ENCODE assay signal across 9 mouse cellular contexts in genomic region chr16:23103038-23103745, GRCm38 (mm10). TPM values are rescaled to one million over a fixed set of nuclear protein-coding genes. Genes with fewer than 3 reads are reported as not detected.
DNase-seq lines count a peak whose midpoint lies in the region; ATAC-seq and TF ChIP-seq lines count a peak whose summit lies in the region.
"Had no signal": no experiment of that assay in that cellular context is flagged by ENCODE, and none has a peak within 500 bp of the region (broad histone marks: within the 10 kb centered on the region; RNA-seq: fewer than 3 reads in every experiment).

No protein-coding gene starts in this region.

- peak overlapping the region; percentile 45 for H3K4me3 ChIP-seq in heart, postnatal 0 days (ENCODE audit: low read depth, low read length)
- H3K4me3 ChIP-seq in limb, embryonic 12.5 days (replicated peaks), result peak overlapping the region; percentile 44
- H3K4me3 ChIP-seq in stomach, postnatal 0 days (ENCODE audit: low read depth, low read length), result 0 out of 2 replicates have a peak overlapping the region, but pooled peaks have one; percentile 15

- no peaks in the 10 kb centered on the region for H3K9me3 ChIP-seq in heart, postnatal 0 days (replicated peaks; ENCODE audit: control insufficient read depth, low read length)
- no peaks in the 10 kb centered on the region for H3K9me3 ChIP-seq in limb, embryonic 12.5 days
- H3K9me3 ChIP-seq in stomach, postnatal 0 days (ENCODE audit: control insufficient read depth, low read length), result no peaks in the 10 kb centered on the region

- peak overlapping the region; percentile 50 for H3K27ac ChIP-seq in heart, postnatal 0 days (ENCODE audit: low read depth)
- H3K27ac ChIP-seq in limb, embryonic 12.5 days, result no peak overlapping the region
- 0 out of 2 replicates have a peak overlapping the region, but pooled peaks have one; percentile 31 for H3K27ac ChIP-seq in stomach, postnatal 0 days (replicated peaks)
- H3K27ac ChIP-seq: macrophage had no signal

- DNase-seq in ovary, postnatal 36 days (ENCODE audit: low spot score), result peak; percentile 27
- no peak for DNase-seq in ovary, postnatal 10 days (ENCODE audit: low spot score)
- DNase-seq in heart, postnatal 0 days (ENCODE audit: low spot score), result no peak
- DNase-seq in stomach, postnatal 0 days (ENCODE audit: low spot score), result no peak
- DNase-seq in adrenal gland, adult 2 months, result no peak
- DNase-seq in urinary bladder, postnatal 4 days (ENCODE audit: low spot score in 2 of 2), result no peak

- TF ChIP-seq EP300 in heart, postnatal 0 days (IDR thresholded peaks at IDR 0.05; ENCODE audit: low read depth), result no peak
- no peak for TF ChIP-seq EP300 in stomach, postnatal 0 days (optimal IDR thresholded peaks at IDR 0.05)

- 29% methylated on average over 17 of the region's 17 CpGs for WGBS in heart, postnatal 0 days
- WGBS in limb, embryonic 12.5 days, result 42% methylated on average over 17 of the region's 17 CpGs
- 35% methylated on average over 17 of the region's 17 CpGs for WGBS in stomach, postnatal 0 days

- H3K36me3 ChIP-seq in heart, postnatal 0 days (replicated peaks; ENCODE audit: control insufficient read depth, insufficient read depth, low read length), result no peaks in the 10 kb centered on the region
- H3K36me3 ChIP-seq in limb, embryonic 12.5 days, result no peaks in the 10 kb centered on the region
- H3K36me3 ChIP-seq in stomach, postnatal 0 days (ENCODE audit: control insufficient read depth, insufficient read depth, low read length), result no peaks in the 10 kb centered on the region

- TF ChIP-seq CTCF in heart, postnatal 0 days (IDR thresholded peaks at IDR 0.05; ENCODE audit: low read depth), result no peak
- TF ChIP-seq CTCF in stomach, postnatal 0 days (IDR thresholded peaks at IDR 0.05; ENCODE audit: low read depth), result no peak

- no peak for ATAC-seq in heart, postnatal 0 days (ENCODE audit: insufficient read depth, low read depth)
- ATAC-seq in limb, embryonic 12.5 days (ENCODE audit: insufficient number of reproducible peaks, insufficient read depth, low FRiP score, low TSS enrichment, low read depth), result no peak
- ATAC-seq in stomach, postnatal 0 days (ENCODE audit: low FRiP score, low TSS enrichment), result no peak
- ATAC-seq in cerebellum, adult (ENCODE audit: insufficient number of reproducible peaks, low FRiP score, low TSS enrichment), result no peak

- no peaks in the 10 kb centered on the region for H3K27me3 ChIP-seq in heart, postnatal 0 days (ENCODE audit: control insufficient read depth, insufficient read depth, low read length)
- no peaks in the 10 kb centered on the region for H3K27me3 ChIP-seq in limb, embryonic 12.5 days
- no peaks in the 10 kb centered on the region for H3K27me3 ChIP-seq in stomach, postnatal 0 days (ENCODE audit: control insufficient read depth, insufficient read depth, low read length)

- H3K4me1 ChIP-seq in heart, postnatal 0 days (ENCODE audit: control insufficient read depth, insufficient read depth), result peaks cover 25% of the 10 kb centered on the region
- peaks cover 17% of the 10 kb centered on the region for H3K4me1 ChIP-seq in limb, embryonic 12.5 days (replicated peaks)
- peaks cover 5% of the 10 kb centered on the region; the same call in 1 of the 2 replicates for H3K4me1 ChIP-seq in stomach, postnatal 0 days (replicated peaks; ENCODE audit: control insufficient read depth, insufficient read depth)

- peak overlapping the region; percentile 63 for H3K4me2 ChIP-seq in heart, postnatal 0 days (ENCODE audit: low read depth, low read length)
- H3K4me2 ChIP-seq in limb, embryonic 12.5 days, result peak overlapping the region; percentile 62
- H3K4me2 ChIP-seq in stomach, postnatal 0 days (replicated peaks; ENCODE audit: low read depth), result peak overlapping the region; percentile 46

- H3K9ac ChIP-seq in heart, postnatal 0 days (replicated peaks; ENCODE audit: low read depth, low read length), result peak overlapping the region; percentile 54
- peak overlapping the region; percentile 51 for H3K9ac ChIP-seq in limb, embryonic 12.5 days (replicated peaks)
- H3K9ac ChIP-seq in stomach, postnatal 0 days (ENCODE audit: low read length), result peak overlapping the region; percentile 18; the same call in 1 of the 2 replicates

RNA-seq across cellular contexts. Expression of gene Eif4a2, which starts 4.1 kb away (rescaled TPM):
- 229 and 270 TPM in 2 replicates for total RNA-seq in heart, postnatal 0 days (2014; rRNA removed; ENCODE audit: low replicate concordance)
- 97.3 and 106 TPM in 2 replicates for polyA plus RNA-seq in heart, postnatal 0 days (2015; fragmentation: Nextera tagmentation; extraction: Ambion mirVana)
- 237 and 250 TPM in 2 replicates for polyA plus RNA-seq in limb, embryonic 12.5 days (2016; fragmentation: Nextera tagmentation; extraction: Ambion mirVana)
- polyA plus RNA-seq in stomach, postnatal 0 days (2015; fragmentation: Nextera tagmentation; extraction: Ambion mirVana), result 99.0 and 107 TPM in 2 replicates
- total RNA-seq in adrenal gland, adult 2 months (2021), result 100 to 1,000 TPM; 474 to 617 TPM
- polyA plus RNA-seq in adrenal gland, adult 2 months (2012; rRNA removed), result 24.3 and 27.9 TPM in 2 replicates

RNA-seq across cellular contexts. Expression of gene Rfc4, which starts 24.3 kb away (rescaled TPM):
- 16.8 and 27.9 TPM in 2 replicates for total RNA-seq in heart, postnatal 0 days (2014; rRNA removed; ENCODE audit: low replicate concordance)
- 38.1 and 40.6 TPM in 2 replicates for polyA plus RNA-seq in heart, postnatal 0 days (2015; fragmentation: Nextera tagmentation; extraction: Ambion mirVana)
- 175 and 179 TPM in 2 replicates for polyA plus RNA-seq in limb, embryonic 12.5 days (2016; fragmentation: Nextera tagmentation; extraction: Ambion mirVana)
- 35.9 and 38.0 TPM in 2 replicates for polyA plus RNA-seq in stomach, postnatal 0 days (2015; fragmentation: Nextera tagmentation; extraction: Ambion mirVana)
- 1 to 10 TPM; 3.4 to 7.8 TPM for total RNA-seq in adrenal gland, adult 2 months (2021)
- not detected in 2 replicates for polyA plus RNA-seq in adrenal gland, adult 2 months (2012; rRNA removed)

RNA-seq across cellular contexts. Expression of gene Adipoq, which starts 43.1 kb away (rescaled TPM):
- 0.73 TPM in 1 of 2 replicates, not detected in the other for total RNA-seq in heart, postnatal 0 days (2014; rRNA removed; ENCODE audit: low replicate concordance)
- polyA plus RNA-seq in heart, postnatal 0 days (2015; fragmentation: Nextera tagmentation; extraction: Ambion mirVana), result 0.20 and 1.0 TPM in 2 replicates
- polyA plus RNA-seq in limb, embryonic 12.5 days (2016; fragmentation: Nextera tagmentation; extraction: Ambion mirVana), result not detected in 2 replicates
- polyA plus RNA-seq in stomach, postnatal 0 days (2015; fragmentation: Nextera tagmentation; extraction: Ambion mirVana), result not detected in 2 replicates
- 100 to 1,000 TPM; 337 to 708 TPM for total RNA-seq in adrenal gland, adult 2 months (2021)
- polyA plus RNA-seq in adrenal gland, adult 2 months (2012; rRNA removed), result 138 and 239 TPM in 2 replicates
- polyA plus RNA-seq: macrophage had no signal

RNA-seq across cellular contexts. Expression of gene Kng1, which starts 45.5 kb away (rescaled TPM):
- 0.46 and 1.3 TPM in 2 replicates for total RNA-seq in heart, postnatal 0 days (2014; rRNA removed; ENCODE audit: low replicate concordance)
- 0.18 and 0.26 TPM in 2 replicates for polyA plus RNA-seq in heart, postnatal 0 days (2015; fragmentation: Nextera tagmentation; extraction: Ambion mirVana)
- 0.15 and 0.17 TPM in 2 replicates for polyA plus RNA-seq in limb, embryonic 12.5 days (2016; fragmentation: Nextera tagmentation; extraction: Ambion mirVana)
- polyA plus RNA-seq in stomach, postnatal 0 days (2015; fragmentation: Nextera tagmentation; extraction: Ambion mirVana), result 4.3 and 10.5 TPM in 2 replicates
- 1 to 10 TPM in 1 of 2 experiments, under 1 TPM in 1; 0.41 to 5.2 TPM for total RNA-seq in adrenal gland, adult 2 months (2021)
- polyA plus RNA-seq in adrenal gland, adult 2 months (2012; rRNA removed), result not detected in 2 replicates
- polyA plus RNA-seq: macrophage had no signal

Comparison
In these comparisons a context has a peak if more than half of its experiments do, and no peak if none do; other contexts are left out.
1. RNA of gene Rfc4, which starts 24.3 kb away (polyA plus RNA-seq): 175 to 179 TPM in limb, embryonic 12.5 days, 38.1 to 40.6 TPM in heart, postnatal 0 days and 35.9 to 38.0 TPM in stomach, postnatal 0 days; not detected in adrenal gland, adult 2 months; every median in the first group is over 10 times any median in the second.
2. RNA of gene Adipoq, which starts 43.1 kb away (polyA plus RNA-seq): 138 to 239 TPM in adrenal gland, adult 2 months; 0.20 to 1.0 TPM in heart, postnatal 0 days, not detected in limb, embryonic 12.5 days and not detected in stomach, postnatal 0 days; every median in the first group is over 10 times any median in the second.
3. Peak in every context shown above with its lines, with median percentiles within 50 percentile points of each other: H3K4me2 ChIP-seq, H3K4me3 ChIP-seq and H3K9ac ChIP-seq.